Mouse (Mus musculus) olfactory bulb, adult 2 months (tissue): ENCODE measurements around the gene Frmpd2. TPM values are rescaled to one million over a fixed set of nuclear protein-coding genes. Genes with fewer than 3 reads are reported as not detected.
A peak's percentile ranks its signal among the peaks of the same experiment; 100 is the strongest.

ENCODE experiments used
- H3K27ac ChIP-seq: fragments of 200-500 bp; 2 replicates; pipeline ENCODE4 v1.5.1; 2012; ENCODE audit warnings: low read depth, low read length; ENCODE audit not compliant: insufficient read depth
- H3K4me1 ChIP-seq: fragments of 200-500 bp; 2 replicates; pipeline ENCODE4 v1.6.1; 2012; ENCODE audit warnings: low read length; ENCODE audit not compliant: control insufficient read depth, insufficient read depth
- H3K4me3 ChIP-seq: fragments of 200-500 bp; 2 replicates; pipeline ENCODE4 v1.5.1; 2012; ENCODE audit warnings: mild to moderate bottlenecking, low read depth, low read length, moderate library complexity; ENCODE audit not compliant: insufficient read depth
- CTCF ChIP-seq: fragments of 200-500 bp; IDR thresholded peaks from 2 replicates; pipeline ENCODE4 v1.5.1; 2012; ENCODE audit warnings: low read depth, mild to moderate bottlenecking, low read length, moderate library complexity; ENCODE audit not compliant: insufficient read depth
- POLR2A ChIP-seq: fragments of 200-500 bp; IDR thresholded peaks from 2 replicates; pipeline ENCODE4 v1.6.1; 2012; ENCODE audit warnings: mild to moderate bottlenecking, low read depth, low read length, moderate library complexity; ENCODE audit not compliant: insufficient read depth
- WGBS: fragments of 180-500 bp; shearing (Covaris S2); methylation state at CpG from one replicate; pipeline ENCODE4 v1.1.7; 2018; 5-methylcytosine and 5-hydroxymethylcytosine counted together
- polyA plus RNA-seq: library from polyadenylated mRNA; stranded (reverse); fragments of >200 nt; gene quantifications from 2 replicates; pipeline ENCODE4 v1.2.4, GENCODE M21; 2012; ENCODE audit warnings: low replicate concordance; ENCODE audit not compliant: missing spikeins, insufficient read depth, insufficient read length

The Frmpd2 gene
- polyA plus RNA-seq, 1 experiment: not detected

DNA sequence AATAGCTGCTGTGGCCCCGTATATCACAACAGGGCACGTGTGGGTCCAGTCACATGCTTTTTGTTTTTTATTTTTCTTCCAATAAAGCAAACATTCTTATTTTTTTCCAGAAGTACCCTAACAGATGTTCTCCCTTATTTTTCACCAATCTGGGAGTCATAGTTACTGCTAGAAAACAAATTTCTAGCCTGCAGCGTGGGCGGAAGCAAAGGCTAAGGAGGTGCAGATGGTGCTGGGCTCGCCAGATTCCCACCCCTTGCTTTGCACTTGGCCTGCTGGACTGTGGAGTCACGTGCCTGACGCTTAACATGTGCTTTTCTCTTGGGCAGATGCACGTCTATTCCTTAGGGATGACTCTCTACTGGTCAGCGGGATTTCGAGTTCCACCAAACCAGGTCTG, 29.1 kb downstream of the Frmpd2 start:
- no peak overlapping the region for H3K27ac ChIP-seq
- peaks cover 12% of the 10 kb centered on the region for H3K4me1 ChIP-seq
- no peak overlapping the region for H3K4me3 ChIP-seq
- TF ChIP-seq CTCF: no peak
- TF ChIP-seq POLR2A: no peak
- WGBS: 66% methylated on average over 10 of the region's 10 CpGs

DNA sequence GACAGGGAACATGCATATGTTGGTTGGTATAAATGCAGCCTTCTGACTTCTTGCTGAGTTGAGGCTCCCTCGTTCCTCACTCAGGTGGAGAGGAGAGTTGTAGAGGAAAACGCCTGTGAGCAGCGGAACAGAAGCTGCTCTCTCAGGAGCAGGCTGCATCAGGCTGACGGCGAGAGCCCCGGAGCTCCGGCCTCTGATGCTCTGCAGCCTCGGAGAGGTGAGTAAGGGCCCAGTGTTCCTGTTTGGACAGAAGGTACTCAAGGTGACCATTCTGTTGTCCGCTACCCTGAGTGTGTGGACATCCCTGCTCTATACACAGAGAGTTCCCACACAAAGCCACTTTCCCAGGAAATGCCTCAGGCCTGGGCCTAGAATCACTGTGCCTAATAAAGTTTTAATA, 31.8 kb downstream of the Frmpd2 start:
- no peak overlapping the region for H3K27ac ChIP-seq
- no peak overlapping the region for H3K4me3 ChIP-seq
- TF ChIP-seq CTCF: no peak
- WGBS: 84% methylated on average over 9 of the region's 9 CpGs
- H3K4me1 ChIP-seq: peaks cover 24% of the 10 kb centered on the region

DNA sequence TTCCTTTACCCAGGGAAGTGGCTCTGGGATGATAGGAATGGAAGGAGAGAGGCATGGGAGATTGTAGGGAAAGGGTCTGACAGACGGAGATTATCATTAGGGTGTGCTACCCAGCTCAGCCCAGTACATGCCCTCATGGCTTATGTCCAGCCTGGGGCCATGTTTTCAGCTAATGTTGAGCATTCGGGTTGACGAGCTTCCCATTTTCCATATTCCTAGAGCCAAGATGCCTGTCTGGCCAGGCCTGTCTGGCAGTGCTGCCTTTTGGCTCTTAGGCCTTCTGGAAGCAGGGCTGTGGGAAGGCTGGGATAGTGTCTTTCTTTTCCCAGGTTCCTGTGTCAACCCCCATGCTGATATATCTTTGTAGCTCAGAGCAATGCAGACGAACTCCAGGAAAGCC, 35.2 kb downstream of the Frmpd2 start:
- H3K4me3 ChIP-seq: no peak overlapping the region
- H3K4me1 ChIP-seq: peaks cover 14% of the 10 kb centered on the region
- peak overlapping the region; percentile 69 for H3K27ac ChIP-seq
- WGBS: 57% methylated on average over 4 of the region's 4 CpGs
- TF ChIP-seq POLR2A (no peak), CTCF (no peak)

DNA sequence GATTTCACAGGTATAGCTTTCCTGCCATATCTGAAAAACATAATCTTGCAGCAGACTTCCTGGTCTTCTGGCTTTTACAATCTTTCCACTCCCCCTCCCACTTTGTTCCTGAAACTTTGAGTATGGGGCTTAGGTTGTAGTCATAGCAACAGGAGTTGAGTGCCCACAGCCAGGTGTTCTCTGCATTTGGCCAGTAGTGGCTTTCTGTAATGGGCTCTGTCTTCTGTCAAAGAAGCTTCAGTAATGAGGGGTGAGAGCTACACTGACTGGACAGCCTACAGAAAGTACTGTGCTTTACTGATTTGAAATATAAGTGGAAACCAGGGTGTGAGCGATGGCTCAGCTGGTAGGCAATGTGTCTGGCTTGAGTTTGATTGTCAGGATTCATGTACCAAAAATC, 37.2 kb downstream of the Frmpd2 start:
- peaks cover 14% of the 10 kb centered on the region for H3K4me1 ChIP-seq
- no peak overlapping the region for H3K27ac ChIP-seq
- no peak for TF ChIP-seq CTCF
- H3K4me3 ChIP-seq: no peak overlapping the region
- 92% methylated on average over 1 of the region's 1 CpGs for WGBS

DNA sequence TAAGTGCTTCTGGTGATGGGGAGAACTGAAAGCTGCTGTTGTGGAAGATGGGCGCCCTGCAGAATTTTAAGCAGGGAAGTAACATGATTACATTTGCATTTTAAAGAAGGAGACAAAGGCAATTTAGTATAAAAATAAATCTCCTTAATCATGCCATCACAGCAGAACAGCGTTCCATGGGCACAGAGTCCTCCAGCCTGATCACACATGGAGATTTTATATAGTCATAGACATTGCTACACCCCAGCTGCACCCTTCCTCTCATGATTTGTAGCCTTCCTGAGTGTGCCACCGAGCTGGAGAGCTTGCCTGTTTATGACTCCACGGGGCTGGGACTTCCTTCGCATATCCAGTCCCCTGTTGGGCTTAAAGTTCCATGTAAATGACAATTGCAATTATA, 42.4 kb downstream of the Frmpd2 start:
- H3K27ac ChIP-seq: no peak overlapping the region
- no peak for TF ChIP-seq CTCF
- TF ChIP-seq POLR2A: no peak
- 21% methylated on average over 5 of the region's 5 CpGs for WGBS
- H3K4me3 ChIP-seq: no peak overlapping the region
- 0 out of 2 replicates have a peak, but pooled peaks cover 2% of the 10 kb centered on the region for H3K4me1 ChIP-seq

DNA sequence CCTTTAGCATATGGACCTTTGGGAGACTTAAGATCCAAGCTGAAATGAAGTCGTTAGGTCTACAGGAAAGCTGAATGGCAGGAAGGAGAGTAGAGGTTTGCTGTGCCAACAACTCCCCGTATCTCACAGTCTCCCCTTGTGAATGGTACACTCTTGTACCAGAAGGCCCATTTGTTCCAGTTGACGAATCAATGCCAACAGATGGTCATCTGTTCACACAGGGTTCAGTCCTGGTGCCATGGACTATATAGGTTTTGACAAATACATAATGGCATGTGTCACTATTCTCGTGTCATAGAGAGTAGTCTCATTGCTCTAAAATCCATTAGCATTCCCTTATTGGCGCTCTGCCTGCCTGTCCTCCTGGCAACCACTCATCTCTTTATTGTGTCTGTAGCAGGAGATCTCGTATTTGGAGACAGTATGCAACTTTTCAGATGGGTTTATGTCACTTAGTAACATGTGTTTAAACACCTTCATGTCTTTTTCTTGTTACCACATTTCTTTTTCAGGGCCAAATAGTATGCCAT, 43.3 kb downstream of the Frmpd2 start:
- TF ChIP-seq POLR2A (no peak), CTCF (no peak)
- 78% methylated on average over 6 of the region's 6 CpGs for WGBS
- Histone ChIP-seq H3K27ac (no peak overlapping the region), H3K4me3 (no peak overlapping the region), H3K4me1 (peaks cover 5% of the 10 kb centered on the region; the same call in 1 of the 2 replicates)

DNA sequence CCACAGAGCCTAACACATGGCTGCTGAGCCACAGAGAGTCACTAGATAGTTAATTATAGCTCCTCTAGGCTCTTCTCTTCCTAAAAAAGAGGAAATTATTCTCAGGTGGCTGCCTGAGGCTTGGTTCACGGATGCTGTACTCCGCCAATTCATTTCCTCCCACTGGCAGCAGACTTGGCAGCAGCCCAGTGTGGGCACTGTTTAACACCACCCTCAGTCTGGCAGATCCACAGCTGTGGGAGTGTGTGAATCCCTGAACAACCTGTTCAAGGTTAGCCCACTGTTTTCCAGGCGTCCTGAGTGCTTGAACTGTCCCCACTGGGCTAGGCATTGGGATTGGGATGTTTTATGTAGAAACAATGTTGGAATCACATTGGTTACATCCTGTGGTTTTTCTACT, 50.0 kb downstream of the Frmpd2 start:
- Histone ChIP-seq H3K4me1 (peaks cover 8% of the 10 kb centered on the region), H3K27ac (peak overlapping the region; percentile 24; the same call in 1 of the 2 replicates), H3K4me3 (no peak overlapping the region)
- TF ChIP-seq CTCF (no peak), POLR2A (no peak)
- 8% methylated on average over 3 of the region's 3 CpGs for WGBS

DNA sequence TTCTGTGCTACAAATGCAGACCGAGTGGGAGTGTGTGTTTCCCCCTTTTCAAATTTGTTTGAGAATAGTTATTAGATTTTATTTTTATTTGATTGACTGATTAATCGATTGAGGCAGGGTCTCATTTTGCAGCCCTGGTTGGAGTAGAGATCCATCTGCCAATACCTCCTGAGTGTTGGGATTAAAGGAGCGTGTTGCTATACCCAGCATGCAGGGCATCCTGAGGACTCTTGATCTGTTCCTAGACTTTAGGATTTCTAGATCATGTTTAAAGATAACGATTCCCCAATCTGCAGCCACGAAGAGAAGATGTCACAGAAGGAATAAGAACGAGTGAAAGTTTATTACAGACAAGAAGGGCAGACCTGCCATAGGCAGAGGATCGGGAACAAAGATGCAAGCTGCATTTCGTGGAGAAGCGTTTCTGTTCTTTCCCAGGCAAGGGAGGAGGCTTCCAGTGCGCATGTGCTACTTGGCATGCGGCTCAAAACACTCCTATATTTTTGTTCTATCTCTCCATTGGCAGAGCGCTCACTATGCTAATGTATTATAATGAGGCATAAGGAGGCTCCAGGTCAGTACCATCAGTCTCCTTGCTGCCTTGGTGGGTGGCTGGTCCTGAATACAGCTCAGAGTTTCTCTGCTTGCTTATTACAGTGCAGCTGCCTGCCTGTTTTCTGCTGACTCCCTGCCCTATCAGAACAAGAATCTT, 53.9 kb downstream of the Frmpd2 start:
- Histone ChIP-seq H3K27ac (peak overlapping the region; percentile 75), H3K4me3 (no peak overlapping the region), H3K4me1 (peaks cover 6% of the 10 kb centered on the region)
- 18% methylated on average over 12 of the region's 12 CpGs for WGBS
- TF ChIP-seq POLR2A (no peak; the same call in 1 of the 2 replicates), CTCF (no peak)

DNA sequence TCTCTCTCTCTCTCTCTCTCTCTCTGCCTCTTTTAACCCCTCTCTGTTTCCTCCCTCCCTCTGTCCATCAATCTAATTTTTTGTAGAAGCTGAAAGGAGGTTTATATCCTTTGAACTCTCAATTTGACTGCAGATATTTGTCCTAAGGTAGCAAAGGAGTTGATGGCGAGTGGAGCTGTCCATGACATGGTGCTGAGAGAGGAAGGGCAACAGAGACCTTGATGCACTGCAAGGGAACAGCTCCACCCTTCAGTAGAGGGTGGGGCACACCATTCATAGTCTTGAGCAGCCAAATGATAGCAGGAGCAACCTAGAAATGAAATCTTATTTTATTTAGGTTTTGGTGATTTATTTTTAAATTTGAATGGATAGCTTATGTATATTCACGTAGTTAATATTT, 55.1 kb downstream of the Frmpd2 start:
- no peak overlapping the region for H3K4me3 ChIP-seq
- H3K4me1 ChIP-seq: peaks cover 8% of the 10 kb centered on the region
- TF ChIP-seq POLR2A (no peak), CTCF (no peak)
- 78% methylated on average over 2 of the region's 2 CpGs for WGBS
- H3K27ac ChIP-seq: no peak overlapping the region
